Mouse (Mus musculus): ENCODE results near the gene Txndc15.
"Not testable (repeated sequence)": the region's sequence is repeated elsewhere in the genome, so short reads cannot be mapped to it uniquely, and the experiment has no call there.

Gene Txndc15

GRCm38 (mm10) chr13:55714501-55715166, at the start of gene Txndc15:
Gene Txndc15 (plus strand): TSS chr13:55714650.
- DNase-seq: peak; percentile 80 to 83

DNA sequence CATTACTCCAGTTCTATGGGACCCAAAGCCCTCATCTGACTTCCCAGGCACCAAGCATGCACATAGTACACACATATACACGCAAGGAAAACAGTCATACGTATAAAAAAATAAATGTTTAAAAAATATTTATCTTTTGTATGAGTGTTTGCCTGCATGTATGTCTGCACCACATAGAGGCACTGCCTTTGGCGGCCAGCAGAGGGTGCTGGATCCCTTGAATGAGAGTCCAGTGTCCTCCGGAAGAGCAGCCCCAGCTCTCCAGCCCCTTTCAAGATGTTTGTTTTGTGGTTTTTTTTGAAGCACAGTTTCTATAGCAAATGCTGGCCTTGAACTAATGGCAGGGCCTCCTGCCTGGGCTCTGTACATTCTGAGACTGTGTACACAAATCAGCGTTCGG, 45.9 kb upstream of the Txndc15 start:
- peak; percentile 48 to 50 for DNase-seq

DNA sequence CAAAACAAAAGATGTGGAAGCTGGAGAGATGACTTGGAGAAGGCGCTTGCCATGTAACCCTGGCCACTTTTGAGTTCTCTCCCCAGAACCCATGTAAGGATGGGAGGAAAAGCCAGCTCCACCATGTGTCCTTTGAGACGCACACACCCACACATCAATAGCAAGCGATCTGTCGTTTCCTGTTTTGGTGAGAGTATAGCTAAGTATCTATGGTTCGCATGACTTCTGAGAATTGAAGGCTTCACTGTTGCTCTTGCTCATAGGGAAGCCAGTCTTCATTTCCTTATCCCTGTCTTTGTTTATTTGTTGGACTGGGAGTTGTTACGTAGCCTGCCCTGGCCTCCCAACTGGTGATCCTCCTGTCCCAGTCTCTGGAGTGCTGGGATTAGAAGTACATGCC, 41.7 kb upstream of the Txndc15 start:
- no peak for DNase-seq

DNA sequence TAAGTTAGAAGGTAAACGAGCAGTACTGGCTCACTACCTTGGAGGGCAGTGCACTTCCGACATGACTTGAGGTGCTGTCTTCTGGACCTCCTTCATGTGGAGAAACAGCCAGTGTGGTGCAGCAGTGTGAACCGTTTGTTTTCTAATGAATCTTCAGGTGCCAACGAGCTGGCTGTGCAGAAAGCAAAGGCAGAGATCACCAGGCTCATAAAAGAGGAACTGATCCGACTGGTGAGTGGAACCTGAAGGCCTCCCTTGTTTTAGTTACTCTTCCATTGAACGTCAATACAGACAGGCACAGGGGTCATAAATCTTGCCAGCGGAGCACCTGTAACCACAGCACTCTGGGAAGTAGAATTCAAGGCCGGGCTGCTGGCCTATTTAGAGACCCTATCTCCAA, 37.1 kb upstream of the Txndc15 start:
- DNase-seq: peak; percentile 7 to 11

- DNase-seq: no peak
These were observed 32.2 kb upstream of the Txndc15 start for GRCm38 (mm10) chr13:55682201-55682600.

GRCm38 (mm10) chr13:55683581-55683980, 30.9 kb upstream of the Txndc15 start:
- no peak for DNase-seq

DNA sequence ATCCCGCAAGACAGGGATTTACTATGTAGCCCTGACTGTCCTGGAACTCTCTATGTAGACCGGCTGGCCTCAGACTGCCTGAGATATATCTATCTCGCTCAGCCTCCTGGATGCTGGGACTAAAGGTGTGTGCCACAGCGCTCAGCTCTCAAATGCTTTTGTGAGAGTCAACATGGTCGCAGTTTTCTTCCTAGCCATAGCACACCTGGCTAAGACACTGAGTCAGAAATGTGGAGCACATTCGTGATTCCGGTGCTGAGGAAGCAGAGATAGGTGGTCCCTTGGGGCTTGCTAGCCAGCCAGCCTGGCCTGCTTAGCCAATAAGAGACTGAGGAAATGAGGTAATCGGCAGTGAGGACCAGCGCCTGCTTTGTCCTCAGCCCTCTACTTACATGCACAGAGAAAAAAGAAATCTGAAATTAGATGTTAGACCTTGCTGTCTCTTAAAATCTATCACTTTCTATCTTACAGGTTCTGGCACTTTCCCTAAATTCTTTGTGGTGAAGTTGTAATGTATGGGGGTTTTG, 28.3 kb upstream of the Txndc15 start:
- DNase-seq: no peak

- DNase-seq: no peak
These were observed 26.4 kb upstream of the Txndc15 start for GRCm38 (mm10) chr13:55687927-55688602.

DNA sequence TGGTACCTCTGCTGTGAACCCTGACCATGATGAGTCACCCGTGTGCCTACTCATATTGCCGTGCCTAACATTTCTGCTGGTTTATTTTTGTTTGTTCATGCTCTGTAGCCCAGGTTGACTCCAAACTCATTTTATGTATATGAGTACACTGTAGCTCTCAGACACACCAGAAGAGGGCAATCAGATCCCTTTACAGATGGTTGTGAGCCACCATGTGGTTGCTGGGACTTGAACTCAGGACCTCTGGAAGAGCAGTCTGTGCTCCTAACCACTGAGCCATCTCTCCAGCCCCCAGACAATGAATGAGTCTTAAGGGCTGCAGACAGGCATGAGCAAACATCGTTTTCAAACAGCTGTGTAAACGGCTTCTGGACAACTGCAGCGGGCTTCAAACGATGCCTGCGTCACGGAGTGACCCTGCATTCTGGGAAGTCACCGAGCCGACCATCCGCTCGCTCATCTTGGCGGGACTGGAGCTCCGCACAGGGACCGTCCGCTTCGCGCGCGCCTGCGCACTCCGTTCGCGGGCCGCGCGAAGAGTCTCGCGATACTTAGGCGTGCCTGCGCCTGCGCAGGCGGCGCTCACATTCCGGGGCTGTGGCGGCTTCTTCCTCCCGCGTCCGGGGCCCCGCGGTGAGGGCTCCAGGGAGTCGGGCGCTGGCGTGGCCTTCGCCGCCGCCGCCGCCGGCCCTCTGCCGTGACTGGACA, 21.8 kb upstream of the Txndc15 start, which contains the start of gene B230219D22Rik:
TSS of gene B230219D22Rik (plus strand) at position 590 of the 708 bp plus-strand sequence.
- DNase-seq: peak; percentile 89 to 93

DNA sequence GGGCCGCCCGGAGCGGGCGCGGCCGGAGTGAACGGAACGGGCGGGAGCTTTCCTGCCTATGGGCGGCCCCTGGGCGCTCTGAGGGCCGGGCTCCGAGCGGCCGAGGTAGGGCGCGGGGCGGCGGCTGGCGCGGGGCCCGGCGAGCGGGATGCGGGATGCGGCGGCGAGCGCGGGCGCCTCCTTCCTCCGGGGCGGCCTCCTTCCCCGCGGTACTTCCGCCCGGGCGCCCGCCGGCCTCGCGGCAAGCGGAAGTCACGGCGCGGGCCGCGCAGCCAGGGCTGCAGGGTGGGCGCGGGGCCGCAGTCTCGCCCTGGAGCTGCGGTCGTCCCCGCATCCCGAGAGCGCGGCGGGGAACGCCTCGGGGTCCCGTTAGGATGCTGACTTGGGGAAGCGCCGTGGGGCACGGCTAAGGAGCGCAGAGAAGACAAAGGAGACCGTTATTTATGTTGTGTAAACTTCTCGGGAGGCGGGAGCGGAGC, 21.2 kb upstream of the Txndc15 start:
- peak in 1 of 2 experiments; percentile 64 for DNase-seq

- DNase-seq: peak in 1 of 2 experiments; percentile 9
These were observed 20.3 kb upstream of the Txndc15 start for GRCm38 (mm10) chr13:55694110-55694509.

DNA sequence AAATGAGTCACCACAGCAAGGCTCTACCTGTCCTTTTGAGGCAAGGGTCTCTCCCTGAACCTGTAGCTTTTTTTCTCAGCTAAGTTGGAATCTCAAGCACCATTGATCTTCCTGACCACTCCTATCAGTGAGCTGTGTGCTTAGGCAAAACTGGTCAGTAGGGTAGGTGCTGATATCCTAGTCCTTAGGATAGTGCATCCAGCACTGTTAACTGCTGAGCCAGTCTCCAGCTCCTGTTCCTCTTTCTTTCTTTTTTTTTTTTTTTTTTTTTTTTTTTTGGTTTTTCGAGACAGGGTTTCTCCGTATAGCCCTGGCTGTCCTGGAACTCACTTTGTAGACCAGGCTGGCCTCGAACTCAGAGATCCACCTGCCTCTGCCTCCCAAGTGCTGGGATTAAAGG, 18.5 kb upstream of the Txndc15 start:
- not testable (repeated sequence) for DNase-seq

DNA sequence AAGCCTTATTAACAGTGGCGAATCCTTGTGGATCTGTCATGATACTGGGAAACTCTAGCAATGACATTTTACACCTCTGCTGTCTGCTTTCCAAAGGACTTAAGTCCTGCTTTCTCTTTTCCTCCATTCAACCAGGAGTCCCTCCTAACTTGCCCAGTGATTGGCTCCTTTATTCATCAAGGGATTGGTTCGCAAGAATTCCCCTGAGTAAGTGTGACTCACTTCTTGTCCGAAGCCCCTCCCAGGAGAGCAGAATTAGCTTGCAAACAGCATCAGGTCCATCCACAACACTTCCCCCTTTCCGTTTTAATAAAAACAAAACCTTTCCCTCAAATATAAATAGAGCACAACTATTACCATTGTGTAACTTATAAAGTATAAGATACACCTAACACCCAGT, 10.1 kb upstream of the Txndc15 start:
- DNase-seq: no peak

GRCm38 (mm10) chr13:55712846-55713245, 1.6 kb upstream of the Txndc15 start:
- no peak for DNase-seq

DNA sequence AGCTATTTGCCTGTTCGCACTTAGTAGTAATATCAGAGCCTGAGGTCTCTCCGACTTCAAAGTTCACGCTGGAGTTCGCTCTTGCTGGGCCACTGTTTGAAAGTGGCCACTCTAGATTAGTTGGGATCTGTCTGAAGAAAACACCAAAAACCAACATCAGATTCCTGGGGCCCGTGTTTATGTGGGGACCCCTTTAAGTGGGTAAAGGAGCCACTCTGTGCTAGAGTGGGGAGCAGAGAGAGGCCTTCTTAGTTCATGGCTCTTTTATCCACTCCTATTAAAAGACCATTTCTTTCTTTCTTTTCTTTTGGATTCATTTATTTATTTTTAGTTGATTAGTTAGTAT, 690 bp downstream of the Txndc15 start:
- DNase-seq: no peak

- no peak for DNase-seq
These were observed 1.6 kb downstream of the Txndc15 start for GRCm38 (mm10) chr13:55715908-55716510.

- no peak for DNase-seq
These were observed 7.1 kb downstream of the Txndc15 start for GRCm38 (mm10) chr13:55721516-55721915.

- no peak for DNase-seq
These were observed 7.5 kb downstream of the Txndc15 start for GRCm38 (mm10) chr13:55721995-55722394.

DNA sequence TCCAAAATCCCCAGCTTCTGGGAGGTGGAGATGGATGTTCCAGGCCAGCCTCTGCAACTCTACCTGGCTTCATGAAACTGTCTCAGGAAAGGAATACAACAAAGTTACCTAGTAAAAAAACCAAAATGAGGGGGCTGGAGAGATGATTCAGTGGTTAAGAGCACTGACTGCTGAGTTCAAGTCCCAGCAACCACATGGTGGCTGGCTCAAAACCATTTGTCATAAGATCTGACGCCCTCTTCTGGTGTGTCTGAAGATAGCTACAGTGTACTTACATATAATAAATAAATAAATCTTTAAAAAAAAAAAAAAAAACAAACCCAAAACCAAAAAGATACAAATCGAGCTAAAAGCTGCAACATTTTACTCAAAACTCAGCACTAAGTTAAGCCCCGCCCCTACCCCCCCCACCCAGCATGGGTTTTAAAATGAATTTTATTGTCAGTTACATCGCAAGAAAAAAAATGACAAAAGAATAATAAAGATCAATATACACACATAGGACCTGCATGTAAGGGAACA, 12.2 kb downstream of the Txndc15 start:
- peak; percentile 15 to 24 for DNase-seq

GRCm38 (mm10) chr13:55727120-55727838, 12.8 kb downstream of the Txndc15 start, which contains the start of gene Pcbd2:
Gene Pcbd2 (plus strand): TSS chr13:55727368.
- DNase-seq: peak; percentile 88 to 91

- peak; percentile 76 to 78 for DNase-seq
These were observed 13.4 kb downstream of the Txndc15 start for GRCm38 (mm10) chr13:55727839-55728238.

- DNase-seq: no peak
These were observed 16.3 kb downstream of the Txndc15 start for GRCm38 (mm10) chr13:55730716-55731115.

Data from B cell, adult 2 months (primary cell).